Mouse (Mus musculus): ENCODE data around the gene Cdc34.

Cdc34 gene

GRCm38 (mm10) chr10:79712029-79712428, 30.0 kb downstream of the Cdc34 start:
- CTCF ChIA-PET: interaction anchor here (0.5 to 1.2 kb wide), 38 partner anchors 8 to 557 kb away, joined by 3 to 10 read pairs (median 4); partner anchors contain the start of genes Madcam1 (in 2 of the 4), Bsg (in 1 of the 4), Cdc34 (in 1 of the 4) and Palm (in 1 of the 4)

DNA sequence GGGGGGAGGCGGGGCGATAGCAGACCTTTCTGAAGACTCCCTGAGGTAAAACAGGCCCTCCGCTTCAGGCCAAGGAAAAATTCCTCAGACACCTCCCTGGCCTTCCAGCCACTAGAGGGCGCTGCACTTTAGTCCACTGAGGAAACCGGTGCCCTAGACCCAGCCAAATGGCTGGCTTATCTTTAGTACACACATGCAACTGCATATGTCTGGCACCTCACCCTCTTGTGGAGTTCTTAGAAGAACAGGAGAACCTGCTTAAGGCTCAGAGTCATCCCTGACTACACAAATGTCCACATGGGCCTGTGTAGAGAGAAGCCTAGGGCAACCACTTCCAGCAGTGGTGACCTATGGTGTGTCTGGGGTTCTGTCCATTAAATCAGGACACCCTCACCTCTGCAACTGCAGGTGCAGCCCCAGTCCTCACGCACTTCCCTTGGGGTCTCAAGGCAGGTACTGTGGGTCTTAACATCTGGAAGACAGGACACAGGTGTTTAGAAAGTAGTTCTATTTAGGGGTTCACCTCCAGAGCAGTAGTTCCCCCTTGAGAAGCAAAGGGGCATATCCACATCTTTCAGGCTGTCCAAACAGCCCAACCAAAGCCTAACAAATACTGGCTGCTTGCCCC, 30.6 kb downstream of the Cdc34 start:
- POLR2A ChIA-PET: interaction anchor here in 3 of 4 experiments (0.6 to 3.2 kb wide), 12 partner anchors 9 to 1889 kb away, joined by 3 to 20 read pairs (median 4); partner anchors contain the start of genes Bsg (in 1 of the 3), Gzmm (in 1 of the 3), Polrmt (in 1 of the 3) and Ptbp1 (in 1 of the 3)

More at GRCm38 (mm10) chr10:79712029-79712428, 30.0 kb downstream of the Cdc34 start:
- POLR2A ChIA-PET: interaction anchor here in 3 of 4 experiments (0.6 to 2.5 kb wide), 10 partner anchors 8 to 1889 kb away, joined by 3 to 9 read pairs (median 3); partner anchors contain the start of genes Bsg (in 1 of the 3), Polrmt (in 1 of the 3) and Ptbp1 (in 1 of the 3)

DNA sequence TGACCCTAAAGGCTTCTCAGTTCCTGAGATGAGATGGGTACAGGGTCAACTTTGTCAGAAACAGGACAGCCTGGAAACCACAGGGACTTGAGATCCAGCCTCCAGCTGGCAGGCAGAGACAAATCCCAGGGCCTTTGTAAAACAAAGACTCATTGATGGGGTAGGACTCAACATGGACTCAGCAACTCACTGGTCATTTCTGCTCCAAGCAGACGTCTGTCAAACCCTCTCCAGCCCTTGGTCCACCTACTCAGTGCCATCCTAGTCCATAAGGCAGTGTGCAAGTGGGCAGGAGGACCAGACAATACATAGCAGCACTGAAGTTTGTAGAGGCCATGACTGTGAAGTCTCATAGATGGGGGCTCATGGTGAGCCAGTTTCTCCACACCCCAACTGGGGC, 31.2 kb downstream of the Cdc34 start:
- POLR2A ChIA-PET: interaction anchor here in 3 of 4 experiments (0.6 to 3.2 kb wide), 7 partner anchors 8 to 147 kb away, joined by 3 to 20 read pairs (median 7); partner anchors contain the start of genes Bsg (in 1 of the 3) and Gzmm (in 1 of the 3)
- CTCF ChIA-PET: no interaction called here

More for the DNA sequence above, 30.6 kb downstream of the Cdc34 start:
- CTCF ChIA-PET: interaction anchor here (0.5 to 1.0 kb wide), 33 partner anchors 9 to 557 kb away, joined by 3 to 10 read pairs (median 4); partner anchors contain the start of genes Bsg (in 1 of the 4), Cdc34 (in 1 of the 4), Madcam1 (in 1 of the 4) and Palm (in 1 of the 4)

GRCm38 (mm10) chr10:79714996-79715395, 33.0 kb downstream of the Cdc34 start:
- CTCF ChIA-PET: interaction anchor here in 3 of 4 experiments (0.6 to 1.6 kb wide), 7 partner anchors 11 to 81 kb away, joined by 3 to 5 read pairs (median 4); partner anchors contain the start of gene Bsg (in 3 of the 3)
- POLR2A ChIA-PET: interaction anchor here in 3 of 4 experiments (0.9 to 3.2 kb wide), 19 partner anchors 9 to 145 kb away, joined by 3 to 25 read pairs (median 6); partner anchors contain the start of genes Bsg (in 2 of the 3), Gzmm (in 1 of the 3) and Polrmt (in 1 of the 3)

DNA sequence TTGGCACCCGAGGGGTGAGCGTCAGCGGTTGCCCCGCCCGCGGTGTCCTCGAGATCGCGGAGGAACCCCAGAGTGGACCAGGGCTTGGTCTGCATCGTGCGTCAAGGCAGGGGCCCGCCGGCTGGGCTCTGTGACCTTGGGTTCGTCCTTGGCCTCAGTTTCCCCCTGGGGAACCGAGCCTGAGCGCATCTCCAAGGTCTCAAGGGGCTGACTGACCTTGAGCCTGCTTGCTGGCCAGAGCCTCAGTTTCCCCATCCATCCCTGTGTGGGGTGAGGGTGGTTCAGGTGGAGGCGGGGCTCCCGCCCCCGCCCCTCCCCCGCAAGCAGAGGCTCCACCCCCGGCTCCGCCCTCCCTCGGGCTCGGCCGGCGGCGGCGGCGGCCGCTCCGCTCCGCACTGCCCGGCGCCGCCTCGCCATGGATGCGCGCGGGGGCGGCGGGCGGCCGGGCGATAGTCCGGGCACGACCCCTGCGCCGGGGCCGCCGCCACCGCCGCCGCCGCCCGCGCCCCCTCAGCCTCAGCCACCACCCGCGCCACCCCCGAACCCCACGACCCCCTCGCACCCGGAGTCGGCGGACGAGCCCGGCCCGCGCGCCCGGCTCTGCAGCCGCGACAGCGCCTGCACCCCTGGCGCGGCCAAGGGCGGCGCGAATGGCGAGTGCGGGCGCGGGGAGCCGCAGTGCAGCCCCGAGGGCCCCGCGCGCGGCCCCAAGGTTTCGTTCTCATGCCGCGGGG, 34.4 kb downstream of the Cdc34 start, which contains the start of gene Hcn2:
Gene Hcn2 (plus strand): TSS at position 381 of the 734 bp plus-strand sequence.
- CTCF ChIA-PET: interaction anchor here in 1 of 4 experiments (1.8 to 2.2 kb wide), 3 partner anchors 8 to 21 kb away, joined by 5 to 12 read pairs (median 6); no protein-coding TSS in a partner anchor
- POLR2A ChIA-PET: interaction anchor here in 2 of 4 experiments (1.0 to 2.4 kb wide), 2 partner anchors 12 to 13 kb away, joined by 3 to 14 read pairs; partner anchors contain the start of gene Bsg (in 1 of the 2)

GRCm38 (mm10) chr10:79716988-79717355, 35.0 kb downstream of the Cdc34 start:
- ChIA-PET CTCF (interaction anchor here in 1 of 4 experiments (1.8 to 2.2 kb wide), 3 partner anchors 8 to 21 kb away, joined by 5 to 12 read pairs (median 6); no protein-coding TSS in a partner anchor), POLR2A (interaction anchor here in 3 of 4 experiments (1.0 to 2.4 kb wide), 3 partner anchors 12 to 13 kb away, joined by 3 to 14 read pairs (median 8); partner anchors contain the start of gene Bsg (in 2 of the 3))

- ChIA-PET CTCF (interaction anchor here (0.6 to 2.2 kb wide), 21 partner anchors 8 to 209 kb away, joined by 3 to 14 read pairs (median 5); partner anchors contain the start of genes Arid3a (in 1 of the 4) and Bsg (in 1 of the 4)), POLR2A (interaction anchor here in 3 of 4 experiments (0.5 to 2.8 kb wide), 36 partner anchors 8 to 450 kb away, joined by 3 to 21 read pairs (median 5); partner anchors contain the start of genes Bsg (in 3 of the 3), Polrmt (in 2 of the 3), Ptbp1 (in 2 of the 3) and Cdc34 (in 1 of the 3))
Observed at GRCm38 (mm10) chr10:79717640-79718357, 35.8 kb downstream of the Cdc34 start.

GRCm38 (mm10) chr10:79721089-79721488, 39.1 kb downstream of the Cdc34 start:
- POLR2A ChIA-PET: interaction anchor here in 2 of 4 experiments (1.0 to 2.1 kb wide), 3 partner anchors 12 to 133 kb away, joined by 3 to 6 read pairs (median 5); partner anchors contain the start of genes Bsg (in 1 of the 2) and Ptbp1 (in 1 of the 2)
- CTCF ChIA-PET: interaction anchor here in 3 of 4 experiments (0.5 to 1.3 kb wide), 3 partner anchors 9 to 80 kb away, joined by 3 to 4 read pairs (median 4); no protein-coding TSS in a partner anchor

DNA sequence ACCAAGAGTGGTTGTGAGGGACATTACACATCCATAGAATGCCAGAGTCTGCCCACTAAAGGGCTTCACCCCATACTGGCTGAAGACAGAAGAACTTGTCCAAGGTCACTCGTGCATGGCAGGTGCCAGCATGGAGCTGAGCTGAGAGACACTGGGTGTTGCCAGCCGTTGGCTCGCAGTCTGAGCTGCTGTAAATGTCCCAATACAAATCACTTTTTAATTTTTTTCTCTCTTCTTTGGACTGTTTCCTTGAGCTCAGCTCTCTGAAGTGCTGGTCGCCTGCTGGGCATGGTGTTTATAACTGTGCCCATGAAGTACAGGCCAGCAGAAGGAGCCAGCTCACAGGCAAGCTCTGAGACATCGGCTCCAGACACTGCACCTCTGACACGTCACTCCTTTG, 41.1 kb downstream of the Cdc34 start:
- ChIA-PET POLR2A (interaction anchor here in 2 of 4 experiments (0.8 to 1.1 kb wide), 3 partner anchors 9 to 131 kb away, joined by 3 to 4 read pairs (median 3); partner anchors contain the start of gene Ptbp1 (in 1 of the 2)), CTCF (interaction anchor here in 3 of 4 experiments (0.5 to 1.6 kb wide), 4 partner anchors 11 to 489 kb away, joined by 3 to 5 read pairs (median 3); no protein-coding TSS in a partner anchor)

GRCm38 (mm10) chr10:79723692-79724091, 41.7 kb downstream of the Cdc34 start:
- POLR2A ChIA-PET: interaction anchor here in 1 of 4 experiments (1.1 to 1.3 kb wide), 2 partner anchors 10 to 13 kb away, joined by 3 to 4 read pairs; no protein-coding TSS in a partner anchor
- CTCF ChIA-PET: interaction anchor here in 2 of 4 experiments (0.5 to 1.1 kb wide), 2 partner anchors 11 to 488 kb away, joined by 3 read pairs; no protein-coding TSS in a partner anchor

- POLR2A ChIA-PET: interaction anchor here in 3 of 4 experiments (0.8 to 2.1 kb wide), 5 partner anchors 8 to 27 kb away, joined by 3 to 10 read pairs (median 4); partner anchors contain the start of gene Bsg (in 1 of the 3)
- CTCF ChIA-PET: interaction anchor here (0.6 to 2.0 kb wide), 16 partner anchors 8 to 131 kb away, joined by 3 to 12 read pairs (median 3); partner anchors contain the start of gene Bsg (in 1 of the 4)
Observed at GRCm38 (mm10) chr10:79726090-79726489, 44.1 kb downstream of the Cdc34 start.

DNA sequence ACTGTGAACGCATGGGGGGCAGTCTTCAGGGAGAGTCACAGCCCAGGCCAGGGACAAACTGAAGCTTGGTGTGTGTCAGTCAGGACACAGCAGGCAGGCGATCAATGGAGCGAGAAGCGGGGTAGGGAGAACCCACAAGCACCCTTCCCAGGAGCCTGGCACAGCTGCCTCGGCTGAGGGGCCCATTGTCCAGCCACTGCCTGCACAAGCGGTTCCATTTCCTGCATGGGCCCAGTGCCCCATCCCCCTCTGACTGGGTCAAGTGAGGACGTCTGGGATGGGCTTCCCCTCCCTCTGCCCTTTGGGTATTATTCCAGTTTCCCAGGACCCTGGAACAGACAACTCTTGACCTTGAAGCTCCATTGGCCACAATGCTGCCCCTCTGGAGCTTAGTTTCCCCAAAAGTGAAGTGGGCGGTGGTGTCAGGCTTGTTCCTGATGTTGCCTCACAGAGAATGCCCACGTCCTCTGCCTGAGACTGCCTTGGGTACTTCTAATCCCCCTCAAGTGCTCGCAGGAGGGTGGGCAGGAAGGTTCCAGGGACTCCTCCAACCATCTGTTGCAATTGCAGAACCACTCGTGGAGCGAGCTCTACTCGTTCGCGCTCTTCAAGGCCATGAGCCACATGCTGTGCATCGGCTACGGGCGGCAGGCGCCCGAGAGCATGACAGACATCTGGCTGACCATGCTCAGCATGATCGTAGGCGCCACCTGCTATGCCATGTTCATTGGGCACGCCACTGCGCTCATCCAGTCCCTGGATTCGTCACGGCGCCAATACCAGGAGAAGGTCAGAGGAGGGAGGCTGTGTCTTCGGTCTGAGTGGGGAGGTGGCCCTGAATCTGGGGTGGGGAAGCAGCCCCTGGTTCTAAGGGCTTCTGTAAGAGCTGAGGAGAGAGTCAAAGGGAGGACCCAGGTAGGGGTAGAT, 46.6 kb downstream of the Cdc34 start:
- ChIA-PET POLR2A (interaction anchor here (0.7 to 3.6 kb wide), 20 partner anchors 9 to 125 kb away, joined by 3 to 14 read pairs (median 4); partner anchors contain the start of genes Bsg (in 2 of the 4), Cdc34 (in 1 of the 4), Hcn2 (in 1 of the 4) and Madcam1 (in 1 of the 4)), CTCF (interaction anchor here (0.5 to 2.5 kb wide), 10 partner anchors 11 to 60 kb away, joined by 3 to 11 read pairs (median 4); partner anchors contain the start of genes Bsg (in 1 of the 4), Hcn2 (in 1 of the 4) and Polrmt (in 1 of the 4))

DNA sequence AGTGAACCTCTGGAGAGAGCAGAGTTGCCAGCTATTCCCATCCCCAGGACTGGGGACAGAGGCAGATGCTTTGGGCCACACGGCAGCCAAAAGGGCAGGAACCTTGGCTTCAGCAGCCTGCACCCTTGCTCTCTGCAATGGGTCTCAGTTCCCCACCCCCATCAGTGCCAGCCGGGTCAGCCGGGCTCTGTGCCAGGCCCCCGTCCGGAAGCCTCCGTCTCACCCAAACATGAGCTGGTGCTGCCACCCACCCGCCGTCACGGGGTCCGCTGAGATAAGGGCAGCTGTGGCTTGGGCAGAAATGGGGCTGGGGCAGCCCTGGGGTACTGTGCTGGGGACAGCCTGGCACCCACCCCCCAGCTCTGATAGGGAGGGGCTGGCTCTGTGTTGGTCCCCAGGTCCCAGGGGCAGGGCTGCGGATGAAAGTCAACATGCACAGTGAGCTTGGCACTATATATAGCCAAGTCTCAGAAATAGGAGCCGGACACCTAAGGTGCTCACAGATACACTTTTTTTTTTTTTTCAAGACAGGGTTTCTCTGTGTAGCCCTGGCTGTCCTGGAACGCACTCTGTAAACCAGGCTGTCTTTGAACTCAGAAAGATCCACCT, 47.5 kb downstream of the Cdc34 start:
- POLR2A ChIA-PET: interaction anchor here (0.5 to 3.6 kb wide), 19 partner anchors 9 to 243 kb away, joined by 3 to 14 read pairs (median 3); partner anchors contain the start of genes Bsg (in 2 of the 4), Cdc34 (in 2 of the 4), Hcn2 (in 1 of the 4) and Madcam1 (in 1 of the 4)
- CTCF ChIA-PET: interaction anchor here (0.5 to 2.5 kb wide), 12 partner anchors 10 to 60 kb away, joined by 3 to 11 read pairs (median 4); partner anchors contain the start of genes Bsg (in 1 of the 4) and Hcn2 (in 1 of the 4)

GRCm38 (mm10) chr10:79732500-79732899, 50.5 kb downstream of the Cdc34 start:
- ChIA-PET CTCF (interaction anchor here (0.9 to 1.9 kb wide), 8 partner anchors 9 to 86 kb away, joined by 4 to 8 read pairs (median 6); partner anchors contain the start of gene Polrmt (in 2 of the 4)), POLR2A (interaction anchor here in 2 of 4 experiments (0.5 to 3.1 kb wide), 10 partner anchors 11 to 210 kb away, joined by 3 to 16 read pairs (median 3); partner anchors contain the start of gene Polrmt (in 1 of the 2))
